Mouse (Mus musculus): ENCODE measurements at regions not wholly inside any gene's neighbourhood (a gene's known extent, or its start where the extent isn't known, plus 50 kb on each side); places are given as distances from the start of the nearest gene placed in this dataset.

DNA sequence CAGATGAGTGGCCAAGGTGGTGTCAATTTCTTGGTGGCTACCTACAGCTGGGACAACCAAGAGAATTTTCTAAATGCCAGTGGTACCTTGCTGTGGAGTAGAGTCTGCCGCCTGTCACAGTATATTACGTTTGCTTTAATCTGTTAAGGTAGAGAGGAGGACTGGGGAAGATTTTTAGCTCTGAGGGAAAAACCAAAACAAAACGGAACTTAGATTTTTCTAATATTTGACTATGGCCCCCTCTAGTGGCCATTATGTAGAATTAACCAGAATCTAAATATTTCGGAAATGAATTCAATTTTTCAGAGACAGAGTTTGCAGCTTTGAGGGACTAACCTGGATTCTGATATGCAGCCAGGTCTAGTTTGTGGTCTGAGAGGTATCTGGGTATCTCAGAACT, 59.3 kb upstream of the Papolg start:
- H3K27me3 ChIP-seq (ENCODE audit: control insufficient read depth, insufficient read depth, low read length), result no peaks in the 10 kb centered on the region
- H3K27ac ChIP-seq (ENCODE audit: control insufficient read depth, insufficient read depth, low read depth, low read length), result no peak overlapping the region
- TF ChIP-seq POLR2A (IDR thresholded peaks at IDR 0.05; ENCODE audit: control insufficient read depth, low read depth, low read length) (no peak), CTCF (IDR thresholded peaks at IDR 0.05; ENCODE audit: control insufficient read depth, insufficient read depth, insufficient replicate concordance, low read depth, low read length) (no peak)
- H3K4me3 ChIP-seq (ENCODE audit: control insufficient read depth, low read depth, low read length), result no peak overlapping the region
- H3K4me1 ChIP-seq (ENCODE audit: control insufficient read depth, insufficient read depth, low read length), result no peaks in the 10 kb centered on the region
- H3K36me3 ChIP-seq (ENCODE audit: control insufficient read depth, insufficient read depth, low read length), result no peaks in the 10 kb centered on the region

DNA sequence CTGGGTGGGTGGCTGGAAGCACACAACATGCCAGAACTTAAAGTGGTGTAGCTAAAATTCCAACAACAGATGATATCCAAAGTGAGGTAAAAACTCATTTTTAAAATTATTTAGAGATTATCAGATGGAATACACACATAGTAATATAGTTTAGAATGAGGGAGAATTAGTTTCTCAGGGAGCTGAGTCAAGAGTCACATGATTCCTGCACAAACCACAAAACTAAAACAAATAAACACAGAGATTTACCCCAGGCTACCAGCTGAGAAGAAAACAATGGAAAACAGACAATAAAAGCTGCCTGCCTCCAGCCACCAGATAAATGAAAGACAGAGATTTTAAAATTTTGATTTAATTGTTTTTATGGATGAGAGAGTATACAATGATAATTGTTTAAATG, 50.9 kb upstream of the Papolg start:
- Histone ChIP-seq H3K27me3 (ENCODE audit: control insufficient read depth, insufficient read depth, low read length) (no peaks in the 10 kb centered on the region), H3K27ac (ENCODE audit: control insufficient read depth, insufficient read depth, low read depth, low read length) (no peak overlapping the region), H3K36me3 (ENCODE audit: control insufficient read depth, insufficient read depth, low read length) (no peaks in the 10 kb centered on the region), H3K4me3 (ENCODE audit: control insufficient read depth, low read depth, low read length) (no peak overlapping the region), H3K4me1 (ENCODE audit: control insufficient read depth, insufficient read depth, low read length) (no peaks in the 10 kb centered on the region)
- TF ChIP-seq CTCF (IDR thresholded peaks at IDR 0.05; ENCODE audit: control insufficient read depth, insufficient read depth, insufficient replicate concordance, low read depth, low read length), result no peak
- no peak for TF ChIP-seq POLR2A (IDR thresholded peaks at IDR 0.05; ENCODE audit: control insufficient read depth, low read depth, low read length)
